Mouse (Mus musculus) heart, postnatal 25 days (tissue): ENCODE data around the gene Gm44790. TPM values are rescaled to one million over a fixed set of nuclear protein-coding genes. Genes with fewer than 3 reads are reported as not detected.

ENCODE experiments used
- DNase-seq: peaks from one replicate; pipeline ENCODE4 v3.0.0; 2022; ENCODE audit warnings: low spot score
- intact Hi-C: fragments of 180-260 bp; cut with DNase I; formaldehyde crosslinking; loops from one replicate; pipeline ENCODE4 v1.15.1; 2025
- total RNA-seq, 2 experiments: library from RNA; stranded (reverse); gene quantifications; 2 replicates each; pipeline ENCODE4 v1.2.3; 2021

The Gm44790 gene
- total RNA-seq, 2 experiments from 2014 or later, result 0.36 TPM; not detected in 1

GRCm38 (mm10) chr6:86402681-86403607 is 23.5 kb upstream of the Gm44790 start:
- intact Hi-C loops, result loop anchor here (2.0 to 5.0 kb wide), 3 partner anchors 38 to 276 kb away; partner anchors contain the start of gene Fam136a
- no peak for DNase-seq

DNA sequence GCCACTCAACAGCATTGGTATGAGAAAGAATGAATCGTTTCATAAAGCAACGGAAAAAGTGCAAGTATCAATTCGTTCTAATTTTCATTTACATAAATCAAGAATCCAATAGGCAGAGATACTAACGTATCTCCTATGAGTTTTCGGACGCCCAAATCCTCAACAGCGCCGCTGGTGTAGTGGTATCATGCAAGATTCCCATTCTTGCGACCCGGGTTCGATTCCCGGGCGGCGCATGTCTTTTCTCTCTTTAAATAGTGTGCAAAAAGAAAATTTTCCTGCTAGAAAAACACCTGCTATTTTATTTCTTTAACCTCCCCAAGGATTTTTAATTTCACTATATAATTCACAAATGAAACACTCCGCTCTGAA is 22.7 kb upstream of the Gm44790 start:
- intact Hi-C loops, result loop anchor here (2.0 to 5.0 kb wide), 3 partner anchors 39 to 276 kb away; partner anchors contain the start of gene Fam136a
- no peak for DNase-seq

GRCm38 (mm10) chr6:86404100-86404861 is 22.2 kb upstream of the Gm44790 start, which contains the start of gene Tia1:
Gene Tia1 (plus strand): TSS chr6:86404219.
- intact Hi-C loops, result loop anchor here (5.0 kb wide), 2 partner anchors 262 to 277 kb away; no protein-coding TSS in a partner anchor
- peak; percentile 96 for DNase-seq

DNA sequence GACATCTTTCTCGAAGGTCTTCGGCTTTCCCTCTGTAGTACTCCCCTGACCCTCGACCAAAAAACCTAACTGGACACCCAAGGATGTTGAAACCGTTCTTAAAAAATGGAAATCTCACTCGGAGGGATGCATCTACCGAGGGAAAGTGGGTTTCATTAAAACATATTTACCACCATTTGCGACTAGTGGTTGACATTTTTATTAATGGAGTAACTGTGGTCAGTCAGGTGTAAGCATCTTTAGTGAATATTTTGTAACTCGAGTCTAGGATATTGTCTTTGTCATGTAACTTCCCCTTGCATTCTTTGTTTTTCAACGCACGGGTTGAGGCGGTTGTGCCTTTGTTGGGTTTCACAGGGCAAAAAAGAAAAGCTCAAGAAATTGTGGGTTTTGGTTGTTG is 21.5 kb upstream of the Gm44790 start:
- intact Hi-C loops, result loop anchor here (5.0 kb wide), 2 partner anchors 263 to 278 kb away; no protein-coding TSS in a partner anchor

GRCm38 (mm10) chr6:86406306-86406705 is 20.2 kb upstream of the Gm44790 start:
- intact Hi-C loops, result no loop called here
- DNase-seq, result no peak

More for the DNA sequence above, 21.5 kb upstream of the Gm44790 start:
- no peak for DNase-seq

DNA sequence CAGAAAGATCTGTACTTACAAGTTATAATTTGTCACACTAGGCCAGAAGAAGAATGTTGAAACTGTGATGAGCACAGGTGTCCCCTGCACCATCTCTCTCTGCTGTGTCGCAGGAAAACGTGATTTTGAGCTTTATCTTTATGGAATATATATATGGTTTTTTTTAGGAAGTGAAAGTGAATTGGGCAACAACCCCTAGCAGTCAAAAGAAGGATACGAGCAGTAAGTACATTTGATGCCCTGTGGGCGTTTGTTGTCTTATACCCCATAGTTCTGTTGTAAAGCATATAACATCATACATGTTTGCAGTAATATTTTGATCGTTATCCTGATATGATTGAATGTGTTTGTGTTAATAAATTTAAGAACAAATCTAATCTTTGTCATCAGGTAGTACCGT is 7.7 kb upstream of the Gm44790 start:
- DNase-seq, result no peak
- intact Hi-C loops, result no loop called here

- intact Hi-C loops, result no loop called here
- DNase-seq, result no peak
Observed at GRCm38 (mm10) chr6:86419239-86419638, 7.2 kb upstream of the Gm44790 start.

DNA sequence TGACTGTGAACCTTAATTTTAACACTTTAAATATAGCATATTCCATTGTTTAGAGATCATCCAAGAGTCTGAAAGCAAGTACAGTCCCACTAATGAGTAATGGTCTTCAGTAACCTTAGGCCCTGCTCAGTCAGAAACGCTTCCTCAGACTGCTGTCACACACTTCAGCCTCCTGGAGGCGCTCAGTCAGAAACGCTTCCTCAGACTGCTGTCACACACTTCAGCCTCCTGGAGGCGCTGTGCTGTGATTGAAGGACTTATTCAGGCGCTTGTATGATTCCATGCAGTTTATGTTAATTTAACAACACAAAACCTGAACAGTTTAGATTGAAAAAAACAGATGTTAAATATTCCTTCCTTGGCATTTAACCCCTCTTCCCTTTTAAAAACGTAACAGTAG is 6.0 kb upstream of the Gm44790 start:
- intact Hi-C loops, result no loop called here
- DNase-seq, result no peak

DNA sequence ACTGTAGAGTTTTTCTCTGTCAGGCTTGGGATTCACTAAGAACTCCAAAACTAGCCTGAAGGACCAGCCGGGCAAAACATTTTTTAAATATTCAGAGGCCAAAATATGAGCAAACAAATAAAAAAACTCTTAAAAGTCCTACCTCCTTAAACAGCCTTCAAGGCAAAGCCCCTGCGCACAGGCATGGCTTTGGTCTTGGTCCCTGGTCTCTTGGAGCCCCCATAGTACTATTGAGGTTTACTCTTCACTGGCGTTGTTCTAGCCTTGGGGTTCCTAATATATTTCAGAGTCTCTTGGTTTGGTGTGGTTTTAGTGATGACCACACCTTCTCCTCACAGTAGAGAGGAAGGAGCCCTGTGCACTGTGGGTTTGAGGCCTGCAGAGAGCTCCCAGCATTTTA is 5.1 kb downstream of the Gm44790 start:
- no peak for DNase-seq
- intact Hi-C loops, result loop anchor here (10.0 kb wide), 1 partner anchor 243 kb away; no protein-coding TSS in a partner anchor

GRCm38 (mm10) chr6:86433696-86434095 is 7.2 kb downstream of the Gm44790 start:
- DNase-seq, result no peak
- intact Hi-C loops, result loop anchor here (10.0 kb wide), 1 partner anchor 241 kb away; no protein-coding TSS in a partner anchor

- intact Hi-C loops, result loop anchor here (10.0 kb wide), 1 partner anchor 237 kb away; no protein-coding TSS in a partner anchor
- peak; percentile 27 for DNase-seq
Observed at GRCm38 (mm10) chr6:86437711-86438110, 11.3 kb downstream of the Gm44790 start.

GRCm38 (mm10) chr6:86438272-86439118 is 12.0 kb downstream of the Gm44790 start, which contains the start of gene C87436:
Gene C87436 (plus strand): TSS chr6:86438374.
- DNase-seq, result peak; percentile 89
- intact Hi-C loops, result loop anchor here (10.0 kb wide), 1 partner anchor 236 kb away; no protein-coding TSS in a partner anchor

DNA sequence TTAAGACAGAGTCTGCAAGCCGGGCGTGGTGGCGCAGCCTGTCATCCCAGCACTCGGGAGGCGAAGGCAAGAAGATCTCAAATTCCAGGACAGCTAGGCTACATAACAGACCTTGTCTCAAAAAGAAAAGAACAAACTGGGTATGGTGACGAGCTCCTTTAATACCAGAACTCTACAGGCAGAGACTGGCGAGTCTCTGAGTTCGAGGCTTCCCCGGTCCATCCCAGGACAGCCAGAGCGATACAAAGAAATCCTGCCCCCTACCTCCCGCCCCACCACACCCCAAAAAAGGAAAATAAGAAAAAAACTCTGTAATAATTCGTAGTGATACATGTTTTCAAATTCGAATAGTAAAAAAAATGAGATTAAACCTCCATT is 12.7 kb downstream of the Gm44790 start:
- DNase-seq, result no peak
- intact Hi-C loops, result loop anchor here (10.0 kb wide), 1 partner anchor 236 kb away; no protein-coding TSS in a partner anchor

DNA sequence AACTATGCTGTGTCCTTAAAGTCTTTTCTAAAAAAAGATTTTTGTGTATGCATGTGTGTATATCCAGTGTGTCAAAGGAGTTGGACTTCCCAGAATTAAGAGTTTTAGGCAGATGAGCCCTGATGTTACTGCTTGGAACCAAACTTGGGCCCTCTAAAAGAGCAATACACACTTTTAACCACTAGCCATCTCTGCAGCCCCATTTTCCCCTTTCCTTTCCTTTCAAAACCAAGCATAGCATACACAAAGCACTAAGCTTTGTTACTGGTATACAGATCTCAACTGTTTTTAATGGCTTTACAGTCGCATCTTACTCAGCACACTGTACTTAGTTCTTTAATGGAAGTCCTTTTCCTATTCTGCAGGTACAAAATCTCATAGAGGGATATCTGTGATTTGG is 13.1 kb downstream of the Gm44790 start:
- intact Hi-C loops, result loop anchor here (10.0 kb wide), 1 partner anchor 235 kb away; no protein-coding TSS in a partner anchor
- no peak for DNase-seq

- intact Hi-C loops, result no loop called here
- DNase-seq, result no peak
Observed at GRCm38 (mm10) chr6:86441571-86441970, 15.1 kb downstream of the Gm44790 start.

DNA sequence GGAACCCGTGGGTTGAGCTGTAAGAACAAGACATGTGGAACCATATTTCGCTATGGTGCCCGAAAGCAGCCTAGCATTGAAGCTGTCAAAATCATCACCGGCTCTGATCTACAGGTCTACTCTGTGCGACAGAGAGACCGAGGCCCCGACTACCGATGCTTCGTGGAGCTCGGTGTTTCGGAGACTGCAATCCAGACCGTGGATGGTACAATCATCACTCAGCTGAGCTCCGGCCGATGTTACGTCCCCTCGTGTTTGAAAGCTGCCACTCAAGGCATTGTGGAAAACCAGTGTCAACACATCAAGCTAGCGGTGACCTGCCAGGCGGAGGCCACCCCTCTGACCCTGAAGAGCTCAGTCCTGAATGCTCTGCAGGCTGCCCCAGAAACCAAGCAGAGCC is 19.1 kb downstream of the Gm44790 start:
- DNase-seq, result no peak
- intact Hi-C loops, result no loop called here

- intact Hi-C loops, result no loop called here
- DNase-seq, result no peak
Observed at GRCm38 (mm10) chr6:86446927-86447568, 20.6 kb downstream of the Gm44790 start.

DNA sequence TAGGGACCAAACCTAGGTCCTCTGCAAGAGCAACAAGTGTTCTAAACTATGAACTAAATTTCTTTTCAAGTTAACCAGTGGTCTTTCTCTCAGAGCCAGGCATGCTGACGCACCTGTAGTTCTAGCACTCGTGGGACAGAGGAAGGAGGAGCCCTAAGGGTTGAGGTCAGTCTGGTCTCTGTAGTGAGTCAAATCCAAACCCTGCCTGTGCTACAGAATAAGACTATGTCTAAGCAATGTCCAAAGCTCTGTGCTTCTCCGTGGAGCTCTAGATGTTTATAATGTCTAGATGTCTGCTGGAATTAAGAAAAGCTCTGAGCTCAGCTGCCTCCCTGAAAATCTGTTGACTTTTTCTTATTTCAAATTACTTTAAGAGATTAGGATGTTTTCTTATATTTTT is 30.3 kb downstream of the Gm44790 start:
- DNase-seq, result no peak
- intact Hi-C loops, result no loop called here

DNA sequence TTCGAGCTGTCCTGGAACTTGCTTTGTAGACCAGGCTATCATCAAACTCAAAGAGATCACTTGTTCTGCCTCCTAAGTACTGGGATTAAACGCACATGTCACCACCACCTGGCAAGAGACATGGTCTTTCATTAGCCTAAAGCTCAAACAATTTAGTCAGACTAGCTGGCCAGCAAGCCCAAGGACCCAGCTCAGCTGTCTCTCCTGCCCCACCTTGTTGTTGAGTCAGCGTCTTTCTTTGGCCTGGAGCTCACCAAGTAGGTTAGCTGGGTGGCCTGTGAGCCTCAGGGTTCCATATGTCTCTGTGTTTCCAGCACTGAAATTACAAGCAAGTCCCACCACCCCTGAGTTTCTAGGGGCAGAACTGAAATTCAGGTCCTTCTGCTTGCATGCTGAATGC is 36.6 kb downstream of the Gm44790 start:
- DNase-seq, result no peak
- intact Hi-C loops, result no loop called here
